Mouse (Mus musculus): ENCODE measurements around the gene Gm266. TPM values are rescaled to one million over a fixed set of nuclear protein-coding genes. Genes with fewer than 3 reads are reported as not detected.

Gm266 gene
- total and polyA plus RNA-seq, 3 experiments: not detected

DNA sequence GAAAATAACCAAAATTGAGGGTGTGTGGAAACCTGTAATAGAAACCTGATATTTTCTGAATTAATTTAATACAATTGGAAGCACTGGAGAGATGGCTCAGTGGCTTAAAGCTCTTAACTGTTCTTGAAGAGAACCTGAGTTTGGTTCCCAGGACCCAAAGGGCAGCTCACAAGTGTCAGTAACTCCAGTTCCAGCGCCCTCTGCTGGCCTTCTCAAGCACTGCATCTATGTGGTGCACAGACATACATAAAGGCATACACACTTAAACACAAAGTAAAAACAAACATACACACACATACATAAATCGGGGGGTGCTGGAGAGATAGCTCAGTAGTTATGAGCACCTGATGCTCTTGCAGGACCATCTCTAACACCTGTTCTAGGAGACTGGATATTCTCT, 11.5 kb upstream of the Gm266 start:
- H3K4me2 ChIP-seq (ENCODE audit: insufficient read depth, low read depth, poor library complexity, severe bottlenecking): no peak overlapping the region
- no peak for TF ChIP-seq NRF1 (IDR thresholded peaks at IDR 0.05; ENCODE audit: low read depth, low read length)
- TF ChIP-seq CTCF (conservative IDR thresholded peaks at IDR 0.05 in 1 of 2, IDR thresholded peaks at IDR 0.05 in 1 of 2; ENCODE audit: low read depth in 2 of 2, low read length in 2 of 2): peak; percentile 48 to 63; a peak in 3 of 4 replicates
- no peak overlapping the region for H3K27ac ChIP-seq (ENCODE audit: insufficient read depth, low read depth)
- H3K9ac ChIP-seq (ENCODE audit: insufficient read depth, low read depth): no peak overlapping the region
- 0 out of 4 replicates have a peak, but pooled peaks cover 0 to 2% of the 10 kb centered on the region in 2 experiments for H3K4me1 ChIP-seq (ENCODE audit: control insufficient read depth in 1 of 2, insufficient read depth in 2 of 2)
- H3K36me3 ChIP-seq (replicated peaks in 1 of 2; ENCODE audit: control insufficient read depth in 1 of 2, insufficient read depth in 1 of 2, low read length in 1 of 2): no peaks in the 10 kb centered on the region
- DNase-seq (ENCODE audit: extremely low read depth): peak; percentile 24
- H3K9me3 ChIP-seq (replicated peaks; ENCODE audit: low read length): no peaks in the 10 kb centered on the region
- no peak overlapping the region for H3K4me3 ChIP-seq (replicated peaks in 1 of 3; ENCODE audit: low read depth in 2 of 3, low read length in 2 of 3, poor library complexity in 1 of 3)
- dilution Hi-C loops (cut with MboI; ENCODE audit: extremely low pct_ligation_motif_present, extremely low pct_unique_long_range_greater_than_20kb, low sequenced_read_pairs): no loop called here
- H3K79me2 ChIP-seq (replicated peaks; ENCODE audit: control insufficient read depth, extremely low read depth, insufficient read depth, poor library complexity, severe bottlenecking): no peaks in the 10 kb centered on the region
- H3K27me3 ChIP-seq (replicated peaks): peaks cover 2% of the 10 kb centered on the region
- in situ Hi-C loops (cut with MboI; ENCODE audit: low pct_ligation_motif_present, low pct_unique_long_range_greater_than_20kb, low sequenced_read_pairs): no loop called here

DNA sequence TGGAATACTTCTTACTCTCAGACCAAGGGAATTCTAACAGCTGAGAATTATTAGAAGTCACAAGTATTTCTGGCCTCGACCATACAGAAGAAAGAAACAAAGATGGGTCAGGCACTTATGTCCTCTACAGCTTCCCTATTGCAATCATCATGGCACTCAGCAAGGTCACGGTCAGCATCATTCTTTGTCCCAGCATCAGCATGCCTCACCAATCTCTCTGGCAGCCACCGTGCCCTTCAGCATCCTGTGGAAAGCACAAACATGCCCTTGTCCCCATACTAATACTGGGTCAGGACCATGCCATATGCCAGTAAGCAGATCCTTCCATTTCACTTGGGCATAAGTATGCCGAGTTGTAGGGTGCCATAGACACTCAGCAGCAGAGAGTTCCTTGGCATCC, 9.3 kb upstream of the Gm266 start:
- no peak overlapping the region for H3K4me2 ChIP-seq (ENCODE audit: insufficient read depth, low read depth, poor library complexity, severe bottlenecking)
- dilution Hi-C loops (cut with MboI; ENCODE audit: extremely low pct_ligation_motif_present, extremely low pct_unique_long_range_greater_than_20kb, low sequenced_read_pairs) (no loop called here), in situ Hi-C loops (cut with MboI; ENCODE audit: low pct_ligation_motif_present, low pct_unique_long_range_greater_than_20kb, low sequenced_read_pairs) (no loop called here)
- DNase-seq (ENCODE audit: extremely low read depth): no peak
- no peak overlapping the region; the same call in 1 of the 2 replicates for H3K27ac ChIP-seq (ENCODE audit: insufficient read depth, low read depth)
- 0 out of 4 replicates have a peak, but pooled peaks cover 0 to 2% of the 10 kb centered on the region in 2 experiments for H3K4me1 ChIP-seq (ENCODE audit: control insufficient read depth in 1 of 2, insufficient read depth in 2 of 2)
- no peaks in the 10 kb centered on the region for H3K9me3 ChIP-seq (replicated peaks; ENCODE audit: low read length)
- H3K36me3 ChIP-seq (replicated peaks in 1 of 2; ENCODE audit: control insufficient read depth in 1 of 2, insufficient read depth in 1 of 2, low read length in 1 of 2): no peaks in the 10 kb centered on the region
- H3K4me3 ChIP-seq (replicated peaks in 1 of 3; ENCODE audit: low read depth in 2 of 3, low read length in 2 of 3, poor library complexity in 1 of 3): no peak overlapping the region
- peaks cover 2% of the 10 kb centered on the region for H3K27me3 ChIP-seq (replicated peaks)
- no peaks in the 10 kb centered on the region for H3K79me2 ChIP-seq (replicated peaks; ENCODE audit: control insufficient read depth, extremely low read depth, insufficient read depth, poor library complexity, severe bottlenecking)
- no peak overlapping the region for H3K9ac ChIP-seq (ENCODE audit: insufficient read depth, low read depth)
- TF ChIP-seq RCOR1 (conservative IDR thresholded peaks at IDR 0.05; ENCODE audit: low read depth, low read length): no peak
- no peak for TF ChIP-seq NRF1 (IDR thresholded peaks at IDR 0.05; ENCODE audit: low read depth, low read length)
- no peak for TF ChIP-seq CHD2 (IDR thresholded peaks at IDR 0.05; ENCODE audit: low read length)
- TF ChIP-seq POLR2AphosphoS2 (IDR thresholded peaks at IDR 0.05; ENCODE audit: low read depth, low read length): no peak
- no peak for TF ChIP-seq HCFC1 (IDR thresholded peaks at IDR 0.05; ENCODE audit: low read depth, low read length)

- H3K4me3 ChIP-seq (replicated peaks in 1 of 3; ENCODE audit: low read depth in 2 of 3, low read length in 2 of 3, poor library complexity in 1 of 3): no peak overlapping the region
- no peak overlapping the region for H3K9ac ChIP-seq (ENCODE audit: insufficient read depth, low read depth)
- H3K9me3 ChIP-seq (replicated peaks; ENCODE audit: low read length): peaks cover 10% of the 10 kb centered on the region
- dilution Hi-C loops (cut with MboI; ENCODE audit: extremely low pct_ligation_motif_present, extremely low pct_unique_long_range_greater_than_20kb, low sequenced_read_pairs): no loop called here
- in situ Hi-C loops (cut with MboI; ENCODE audit: low pct_ligation_motif_present, low pct_unique_long_range_greater_than_20kb, low sequenced_read_pairs): no loop called here
- no peaks in the 10 kb centered on the region for H3K4me1 ChIP-seq (ENCODE audit: control insufficient read depth in 1 of 2, insufficient read depth in 2 of 2)
- peaks cover 0 to 1% of the 10 kb centered on the region in 2 experiments for H3K36me3 ChIP-seq (replicated peaks in 1 of 2; ENCODE audit: control insufficient read depth in 1 of 2, insufficient read depth in 1 of 2, low read length in 1 of 2)
- no peaks in the 10 kb centered on the region for H3K79me2 ChIP-seq (replicated peaks; ENCODE audit: control insufficient read depth, extremely low read depth, insufficient read depth, poor library complexity, severe bottlenecking)
- TF ChIP-seq MEF2A (IDR thresholded peaks at IDR 0.05; ENCODE audit: borderline replicate concordance, low read depth, low read length): no peak
- no peak for TF ChIP-seq CHD1 (IDR thresholded peaks at IDR 0.05; ENCODE audit: low read depth, low read length)
- TF ChIP-seq ELF1 (IDR thresholded peaks at IDR 0.05; ENCODE audit: low read depth, low read length): no peak
- TF ChIP-seq KAT2A (IDR thresholded peaks at IDR 0.05; ENCODE audit: insufficient replicate concordance, low read length): no peak
- TF ChIP-seq JUN (IDR thresholded peaks at IDR 0.05; ENCODE audit: insufficient read depth, low read depth, low read length): no peak
- no peak for TF ChIP-seq NRF1 (IDR thresholded peaks at IDR 0.05; ENCODE audit: low read depth, low read length)
- no peak for TF ChIP-seq ZKSCAN1 (IDR thresholded peaks at IDR 0.05; ENCODE audit: borderline replicate concordance, low read depth, low read length)
- TF ChIP-seq SMC3 (IDR thresholded peaks at IDR 0.05; ENCODE audit: low read depth, low read length): no peak
- H3K27me3 ChIP-seq (replicated peaks): peaks cover 4% of the 10 kb centered on the region
- H3K4me2 ChIP-seq (ENCODE audit: insufficient read depth, low read depth, poor library complexity, severe bottlenecking): no peak overlapping the region
- no peak for DNase-seq (ENCODE audit: extremely low read depth)
- H3K27ac ChIP-seq (ENCODE audit: insufficient read depth, low read depth): no peak overlapping the region
These were observed 3.7 kb upstream of the Gm266 start for GRCm38 (mm10) chr12:111489261-111489865.
